9 mouse cellular contexts compared by ENCODE assay signal in genomic region chr10:77464181-77464936, GRCm38 (mm10). TPM values are rescaled to one million over a fixed set of nuclear protein-coding genes. Genes with fewer than 3 reads are reported as not detected.
A peak's percentile ranks its signal among the peaks of the same experiment; 100 is the strongest.
DNase-seq lines count a peak whose midpoint lies in the region; ATAC-seq and TF ChIP-seq lines count a peak whose summit lies in the region.
"Had no signal": no experiment of that assay in that cellular context is flagged by ENCODE, and none has a peak within 500 bp of the region (broad histone marks: within the 10 kb centered on the region; RNA-seq: fewer than 3 reads in every experiment).

No protein-coding gene starts in this region.

- peak; percentile 22 for DNase-seq in kidney, adult 2 months
- no peak for DNase-seq in kidney, adult 18-20 months
- peak; percentile 20 for DNase-seq in MEL-GATA-1-ER (ENCODE audit: extremely low read depth, low read depth)
- DNase-seq in cerebellum, adult 11-12 months = peak; percentile 74
- peak; percentile 79 for DNase-seq in hindbrain, postnatal 0 days (ENCODE audit: low spot score)
- peak; percentile 88 to 94 for DNase-seq in lung, postnatal 4 days

- H3K27me3 ChIP-seq in kidney, adult 2 months (replicated peaks; ENCODE audit: control insufficient read depth, insufficient read depth, low read length) = no peaks in the 10 kb centered on the region
- no peaks in the 10 kb centered on the region for H3K27me3 ChIP-seq in hindbrain, postnatal 0 days (ENCODE audit: insufficient read depth, low read length)
- no peaks in the 10 kb centered on the region for H3K27me3 ChIP-seq in forebrain, embryonic 13.5 days
- H3K27me3 ChIP-seq: limb, embryonic 12.5 days had no signal

- WGBS in kidney, adult 2 months = 59% methylated on average over 10 of the region's 10 CpGs
- WGBS in hindbrain, postnatal 0 days = 37% methylated on average over 10 of the region's 10 CpGs
- 74% methylated on average over 10 of the region's 10 CpGs for WGBS in forebrain, embryonic 13.5 days

- no peak for TF ChIP-seq POLR2A in kidney, adult 2 months (IDR thresholded peaks at IDR 0.05; ENCODE audit: low read depth, low read length)

- H3K27ac ChIP-seq in kidney, adult 2 months (ENCODE audit: insufficient read depth, low read depth, low read length) = no peak overlapping the region
- peak overlapping the region; percentile 11; the same call in 1 of the 2 replicates for H3K27ac ChIP-seq in hindbrain, postnatal 0 days
- H3K27ac ChIP-seq in forebrain, embryonic 13.5 days = no peak overlapping the region
- H3K27ac ChIP-seq: limb, embryonic 12.5 days had no signal

- no peaks in the 10 kb centered on the region for H3K9me3 ChIP-seq in hindbrain, postnatal 0 days (ENCODE audit: low read length)
- H3K9me3 ChIP-seq in forebrain, embryonic 13.5 days (replicated peaks) = no peaks in the 10 kb centered on the region
- H3K9me3 ChIP-seq: limb, embryonic 12.5 days had no signal

- peak; percentile 75 for ATAC-seq in hindbrain, postnatal 0 days
- ATAC-seq in inflammation-experienced regulatory T-cells, adult 6 months = no peak
- no peak for ATAC-seq in forebrain, embryonic 13.5 days

- no peak overlapping the region for H3K4me3 ChIP-seq in kidney, adult 2 months (ENCODE audit: insufficient read depth, low read depth, low read length)
- no peak overlapping the region for H3K4me3 ChIP-seq in hindbrain, postnatal 0 days (ENCODE audit: low read length)
- no peak overlapping the region for H3K4me3 ChIP-seq in forebrain, embryonic 13.5 days
- H3K4me3 ChIP-seq: limb, embryonic 12.5 days had no signal

- no peak for TF ChIP-seq CTCF in kidney, adult 2 months (conservative IDR thresholded peaks at IDR 0.05; ENCODE audit: insufficient read depth, insufficient read length, low read depth, low read length)
- no peak for TF ChIP-seq CTCF in hindbrain, postnatal 0 days (IDR thresholded peaks at IDR 0.05; ENCODE audit: low read depth)

- H3K4me1 ChIP-seq in kidney, adult 2 months (ENCODE audit: control insufficient read depth, insufficient read depth, low read length) = no peaks in the 10 kb centered on the region
- H3K4me1 ChIP-seq in hindbrain, postnatal 0 days (ENCODE audit: insufficient read depth, low read length) = peaks cover 7% of the 10 kb centered on the region; the same call in 1 of the 2 replicates
- no peaks in the 10 kb centered on the region for H3K4me1 ChIP-seq in forebrain, embryonic 13.5 days
- H3K4me1 ChIP-seq: limb, embryonic 12.5 days had no signal

- no peak overlapping the region for H3K9ac ChIP-seq in hindbrain, postnatal 0 days (replicated peaks; ENCODE audit: low read length)
- no peak overlapping the region for H3K9ac ChIP-seq in forebrain, embryonic 13.5 days
- H3K9ac ChIP-seq: limb, embryonic 12.5 days had no signal

- no peak overlapping the region for H3K4me2 ChIP-seq in hindbrain, postnatal 0 days (ENCODE audit: low read depth, low read length)
- no peak overlapping the region for H3K4me2 ChIP-seq in forebrain, embryonic 13.5 days
- H3K4me2 ChIP-seq: limb, embryonic 12.5 days had no signal

- no peaks in the 10 kb centered on the region for H3K36me3 ChIP-seq in kidney, adult 2 months (ENCODE audit: control insufficient read depth, insufficient read depth, low read length)
- H3K36me3 ChIP-seq in hindbrain, postnatal 0 days (ENCODE audit: insufficient read depth, low read length) = no peaks in the 10 kb centered on the region
- no peaks in the 10 kb centered on the region for H3K36me3 ChIP-seq in forebrain, embryonic 13.5 days (ENCODE audit: poor library complexity, severe bottlenecking)
- H3K36me3 ChIP-seq: limb, embryonic 12.5 days had no signal

RNA-seq across cellular contexts. Expression of gene Adarb1, which starts 46.3 kb away (rescaled TPM):
- polyA plus RNA-seq in kidney, adult 2 months (2012; rRNA removed) = 6.2 and 6.6 TPM in 2 replicates
- total RNA-seq in hindbrain, postnatal 0 days (2014; rRNA removed) = 46.5 and 65.1 TPM in 2 replicates
- 18.6 and 21.1 TPM in 2 replicates for polyA plus RNA-seq in hindbrain, postnatal 0 days (2015; fragmentation: Nextera tagmentation; extraction: Ambion mirVana)
- polyA plus RNA-seq in inflammation-experienced regulatory T-cells, adult 6 months (2017; shearing (Covaris generic)) = under 1 TPM; 0.55 to 0.74 (median 0.63) TPM
- polyA plus RNA-seq in forebrain, embryonic 13.5 days (2015; fragmentation: Nextera tagmentation; extraction: Ambion mirVana) = 7.9 and 8.8 TPM in 2 replicates

RNA-seq across cellular contexts. Expression of gene Fam207a, which starts 51.2 kb away (rescaled TPM):
- polyA plus RNA-seq in kidney, adult 2 months (2012; rRNA removed) = 30.5 and 31.4 TPM in 2 replicates
- total RNA-seq in hindbrain, postnatal 0 days (2014; rRNA removed) = 43.5 and 56.2 TPM in 2 replicates
- polyA plus RNA-seq in hindbrain, postnatal 0 days (2015; fragmentation: Nextera tagmentation; extraction: Ambion mirVana) = 31.8 and 35.9 TPM in 2 replicates
- polyA plus RNA-seq in inflammation-experienced regulatory T-cells, adult 6 months (2017; shearing (Covaris generic)) = 10 to 100 TPM; 13.7 to 16.1 (median 15.1) TPM
- 37.5 and 38.7 TPM in 2 replicates for polyA plus RNA-seq in forebrain, embryonic 13.5 days (2015; fragmentation: Nextera tagmentation; extraction: Ambion mirVana)
